Mouse (Mus musculus): ENCODE results near the gene Tex14. TPM values are rescaled to one million over a fixed set of nuclear protein-coding genes. Genes with fewer than 3 reads are reported as not detected.

Tex14 gene
- total RNA-seq, 2 experiments from 2014 or later: 0.36 to 0.47 TPM

DNA sequence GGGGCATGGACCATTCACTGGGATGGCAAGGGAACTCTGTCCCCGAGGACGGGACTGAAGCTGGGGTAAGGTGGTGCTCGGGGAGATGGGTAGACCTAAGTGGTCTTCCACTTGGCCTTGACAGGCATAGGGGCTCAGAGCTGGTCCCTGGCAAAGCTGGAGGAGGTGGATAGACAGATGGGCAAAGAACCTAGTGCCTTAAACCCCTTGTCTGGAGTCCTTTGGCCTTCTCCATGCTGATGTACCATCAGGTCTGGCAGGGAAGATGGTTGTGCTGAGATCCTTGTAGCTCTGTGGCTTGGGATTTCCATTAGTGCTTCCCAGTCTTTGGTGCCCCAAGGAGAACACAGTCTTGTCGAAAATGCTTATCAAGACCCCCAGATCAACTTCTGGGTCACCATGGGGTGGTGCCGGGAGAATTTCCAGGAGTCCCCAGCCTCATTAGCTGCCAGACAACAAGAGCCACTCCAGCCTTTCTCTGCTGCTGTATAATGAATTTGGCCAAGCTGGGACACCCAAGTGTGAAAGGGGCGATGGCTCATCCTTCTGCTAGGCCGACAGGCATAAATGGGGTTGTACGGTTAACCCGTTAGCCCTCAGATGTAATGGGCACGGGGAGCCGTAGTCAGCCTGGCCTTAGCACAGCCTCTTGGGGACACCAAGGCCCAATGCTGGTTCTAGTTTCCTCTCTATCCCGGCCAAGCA lies 176.4 kb downstream of the Tex14 start:
- intact Hi-C loops (cut with DNase I): no loop called here
- DNase-seq (ENCODE audit: low spot score): no peak

DNA sequence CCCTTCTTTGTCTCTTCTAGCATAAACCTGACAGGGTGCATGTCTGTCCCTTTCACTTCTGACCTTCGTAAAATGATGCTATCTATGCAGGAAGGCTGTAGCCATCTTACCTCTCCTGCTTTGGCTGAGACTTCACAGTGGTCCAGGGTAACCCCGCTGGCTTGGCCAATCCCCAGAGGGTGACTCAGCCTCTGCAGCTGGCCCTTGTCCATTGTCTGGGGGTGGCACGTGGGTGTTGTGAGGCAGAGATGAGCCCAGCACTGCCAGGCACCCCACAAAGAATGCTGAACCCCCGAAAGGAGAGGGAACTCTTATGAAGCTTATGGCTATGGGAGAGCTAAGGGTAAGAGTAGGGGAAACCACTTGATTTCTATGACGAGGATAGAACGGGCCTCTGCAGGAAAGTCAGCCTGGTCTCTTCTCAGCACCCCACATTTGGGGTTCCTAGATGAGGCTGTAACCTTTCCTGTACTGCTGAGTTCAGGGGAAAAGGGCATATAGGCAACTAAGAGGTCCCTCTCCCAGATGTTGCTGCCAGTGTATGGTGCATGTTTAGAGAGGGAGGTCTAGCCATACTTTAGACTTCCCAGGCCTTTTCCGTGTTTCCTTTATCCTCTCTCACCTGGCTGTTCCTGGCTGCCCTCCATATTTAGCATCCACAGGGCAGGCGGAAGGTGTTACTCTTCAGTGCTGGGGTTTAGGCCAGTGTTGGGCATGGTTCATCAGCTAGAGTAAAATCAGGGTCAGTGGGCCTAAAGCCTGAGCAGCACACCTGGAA lies 177.3 kb downstream of the Tex14 start:
- DNase-seq (ENCODE audit: low spot score): no peak
- intact Hi-C loops (cut with DNase I): no loop called here

- intact Hi-C loops (cut with DNase I): no loop called here
These were observed 178.6 kb downstream of the Tex14 start for GRCm38 (mm10) chr11:87583291-87584034.

GRCm38 (mm10) chr11:87584711-87585505 lies 180.0 kb downstream of the Tex14 start:
- intact Hi-C loops (cut with DNase I): no loop called here
- peak; percentile 55 for DNase-seq (ENCODE audit: low spot score)

More at GRCm38 (mm10) chr11:87583291-87584034, 178.6 kb downstream of the Tex14 start:
- no peak for DNase-seq (ENCODE audit: low spot score)

GRCm38 (mm10) chr11:87587211-87587874 lies 182.5 kb downstream of the Tex14 start:
- intact Hi-C loops (cut with DNase I): no loop called here

DNA sequence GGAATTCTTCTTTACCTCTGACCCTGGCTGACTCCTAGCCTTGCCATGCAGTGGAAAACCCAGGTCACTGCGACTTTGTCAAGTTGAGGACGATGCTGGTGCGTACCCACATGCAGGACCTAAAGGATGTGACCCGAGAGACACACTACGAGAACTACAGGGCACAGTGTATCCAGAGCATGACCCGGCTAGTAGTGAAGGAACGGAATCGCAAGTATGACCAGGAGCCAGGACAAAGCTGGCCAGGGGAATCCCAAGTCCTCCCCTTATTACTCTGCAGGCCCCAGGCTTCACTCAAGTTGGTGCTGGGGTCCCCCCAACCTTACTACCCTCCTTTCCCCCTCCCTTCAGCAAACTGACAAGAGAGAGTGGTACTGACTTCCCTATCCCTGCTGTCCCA lies 184.7 kb downstream of the Tex14 start:
- no peak for DNase-seq (ENCODE audit: low spot score)
- intact Hi-C loops (cut with DNase I): loop anchor here (10.0 kb wide), 1 partner anchor 165 kb away; no protein-coding TSS in a partner anchor

More at GRCm38 (mm10) chr11:87587211-87587874, 182.5 kb downstream of the Tex14 start:
- DNase-seq (ENCODE audit: low spot score): no peak

- no peak for DNase-seq (ENCODE audit: low spot score)
- intact Hi-C loops (cut with DNase I): loop anchor here (10.0 kb wide), 1 partner anchor 166 kb away; no protein-coding TSS in a partner anchor
These were observed 186.1 kb downstream of the Tex14 start for GRCm38 (mm10) chr11:87590841-87591525.

DNA sequence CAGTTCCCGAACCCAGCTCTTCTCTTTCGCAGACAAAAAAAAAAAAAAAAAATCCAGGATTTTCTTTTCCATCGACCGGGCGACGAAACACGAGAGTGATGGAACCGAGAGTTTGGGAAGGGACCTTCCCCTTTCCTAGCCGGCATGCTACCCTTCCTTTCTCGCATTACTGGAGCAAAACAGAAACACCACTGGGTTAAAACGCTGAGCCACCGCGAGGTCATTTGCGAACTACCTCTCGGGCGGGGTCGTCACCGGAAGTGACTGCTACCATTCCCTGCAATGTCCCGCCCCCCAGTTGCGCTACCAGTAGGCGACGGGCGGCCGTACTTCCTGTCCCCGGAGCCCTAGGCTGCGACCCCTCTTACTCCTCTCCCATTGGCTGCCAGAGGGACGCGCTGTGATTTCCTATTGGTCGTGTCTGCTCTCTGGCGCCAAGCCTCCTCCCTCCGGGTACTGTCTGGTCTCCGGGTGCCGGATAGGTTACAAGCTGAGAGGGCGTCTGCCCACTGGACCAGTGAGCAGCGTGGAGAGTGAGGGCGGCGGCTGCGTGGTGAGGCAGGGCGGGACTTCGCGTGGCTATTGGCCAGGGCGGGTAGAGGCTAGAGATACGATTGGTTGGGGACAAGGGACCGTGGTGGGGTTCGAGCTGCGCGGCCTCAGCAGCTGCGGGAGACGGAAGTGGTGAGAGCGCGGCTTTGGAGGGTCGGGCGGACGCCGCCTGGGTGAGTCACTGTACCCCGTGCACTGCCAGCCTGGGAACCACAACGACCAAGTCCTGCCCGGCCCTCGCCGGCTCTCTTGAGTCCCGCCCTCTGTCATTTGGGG lies 186.9 kb downstream of the Tex14 start, which contains the start of gene Mtmr4:
Gene Mtmr4 (plus strand): TSS at position 637 of the 828 bp plus-strand sequence.
- peak; percentile 100 for DNase-seq (ENCODE audit: low spot score)
- intact Hi-C loops (cut with DNase I): loop anchor here (10.0 kb wide), 1 partner anchor 167 kb away; no protein-coding TSS in a partner anchor

DNA sequence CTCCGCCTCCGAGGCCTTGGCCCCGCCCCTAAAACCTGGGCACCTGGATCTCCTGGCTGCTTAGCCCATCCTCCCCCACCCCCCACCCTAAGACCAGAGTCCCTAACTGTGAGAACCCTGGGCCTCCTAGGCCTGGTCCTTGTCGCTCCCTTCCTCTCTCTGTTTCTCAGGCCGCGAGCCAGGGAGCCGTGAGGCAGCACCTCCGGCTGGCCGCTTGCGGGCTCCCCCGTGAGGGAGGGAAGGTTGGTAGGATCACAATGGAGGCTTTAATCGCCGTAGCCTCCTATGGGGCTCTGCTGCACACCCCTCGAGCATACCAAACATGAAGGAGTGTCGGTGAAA lies 187.5 kb downstream of the Tex14 start:
- no peak for DNase-seq (ENCODE audit: low spot score)

GRCm38 (mm10) chr11:87592713-87593598 lies 188.1 kb downstream of the Tex14 start:
- intact Hi-C loops (cut with DNase I): loop anchor here (10.0 kb wide), 1 partner anchor 168 kb away; no protein-coding TSS in a partner anchor
- DNase-seq (ENCODE audit: low spot score): no peak

More for the DNA sequence above, 187.5 kb downstream of the Tex14 start:
- intact Hi-C loops (cut with DNase I): loop anchor here (10.0 kb wide), 1 partner anchor 168 kb away; no protein-coding TSS in a partner anchor

DNA sequence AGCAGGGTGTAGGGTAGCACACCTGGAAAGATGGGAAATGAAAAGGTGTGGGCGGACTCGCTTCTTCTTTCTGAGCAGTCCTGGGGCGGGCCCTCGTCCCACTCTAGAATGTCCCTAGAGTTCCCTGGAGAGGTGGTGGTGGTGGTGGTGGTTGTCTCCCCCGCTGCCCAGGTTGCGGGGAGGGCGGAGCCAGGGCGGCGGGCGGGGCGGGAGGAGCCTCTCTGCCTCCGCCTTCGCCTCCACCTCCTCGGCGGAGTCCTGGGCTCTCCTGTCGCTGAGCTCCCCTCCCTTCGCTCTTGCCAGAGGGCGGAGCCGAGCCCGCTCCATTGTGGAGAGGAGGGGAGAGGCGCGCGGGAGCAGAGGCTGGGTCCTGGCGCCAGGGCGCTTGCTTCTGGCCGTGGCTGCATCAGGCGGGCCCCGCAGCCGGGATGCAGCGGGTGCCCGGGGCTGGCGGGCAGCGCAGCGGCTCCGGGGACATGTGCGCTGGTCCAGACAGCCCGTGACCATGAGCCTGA lies 190.5 kb downstream of the Tex14 start:
- intact Hi-C loops (cut with DNase I): loop anchor here (10.0 kb wide), 1 partner anchor 171 kb away; no protein-coding TSS in a partner anchor

GRCm38 (mm10) chr11:87595976-87596375 lies 191.1 kb downstream of the Tex14 start:
- intact Hi-C loops (cut with DNase I): loop anchor here (10.0 kb wide), 1 partner anchor 171 kb away; no protein-coding TSS in a partner anchor
- DNase-seq (ENCODE audit: low spot score): no peak

More for the DNA sequence above, 190.5 kb downstream of the Tex14 start:
- peak; percentile 81 for DNase-seq (ENCODE audit: low spot score)

DNA sequence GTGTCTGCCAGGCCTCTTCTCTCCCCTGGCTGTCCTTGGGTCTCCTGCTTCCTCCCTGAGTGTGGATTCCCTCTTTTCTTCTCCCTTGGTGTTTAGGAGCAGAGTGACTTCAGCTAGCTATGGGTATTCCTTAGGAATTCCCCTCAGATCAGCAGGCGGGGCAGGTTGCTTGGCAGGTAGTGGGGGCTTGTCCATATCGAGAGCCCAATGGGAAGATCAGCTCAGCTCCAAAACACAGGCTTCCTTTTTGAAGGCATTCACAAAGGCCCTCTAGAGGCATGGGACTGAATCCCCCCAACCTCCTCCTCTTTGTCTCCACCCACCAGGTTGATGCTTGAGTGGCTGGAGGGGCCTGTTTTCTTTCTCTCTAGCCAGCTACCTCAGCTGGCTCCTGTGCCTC lies 191.6 kb downstream of the Tex14 start:
- intact Hi-C loops (cut with DNase I): loop anchor here (10.0 kb wide), 1 partner anchor 172 kb away; no protein-coding TSS in a partner anchor
- DNase-seq (ENCODE audit: low spot score): no peak

GRCm38 (mm10) chr11:87597061-87597460 lies 192.2 kb downstream of the Tex14 start:
- intact Hi-C loops (cut with DNase I): loop anchor here (10.0 kb wide), 1 partner anchor 172 kb away; no protein-coding TSS in a partner anchor
- no peak for DNase-seq (ENCODE audit: low spot score)

DNA sequence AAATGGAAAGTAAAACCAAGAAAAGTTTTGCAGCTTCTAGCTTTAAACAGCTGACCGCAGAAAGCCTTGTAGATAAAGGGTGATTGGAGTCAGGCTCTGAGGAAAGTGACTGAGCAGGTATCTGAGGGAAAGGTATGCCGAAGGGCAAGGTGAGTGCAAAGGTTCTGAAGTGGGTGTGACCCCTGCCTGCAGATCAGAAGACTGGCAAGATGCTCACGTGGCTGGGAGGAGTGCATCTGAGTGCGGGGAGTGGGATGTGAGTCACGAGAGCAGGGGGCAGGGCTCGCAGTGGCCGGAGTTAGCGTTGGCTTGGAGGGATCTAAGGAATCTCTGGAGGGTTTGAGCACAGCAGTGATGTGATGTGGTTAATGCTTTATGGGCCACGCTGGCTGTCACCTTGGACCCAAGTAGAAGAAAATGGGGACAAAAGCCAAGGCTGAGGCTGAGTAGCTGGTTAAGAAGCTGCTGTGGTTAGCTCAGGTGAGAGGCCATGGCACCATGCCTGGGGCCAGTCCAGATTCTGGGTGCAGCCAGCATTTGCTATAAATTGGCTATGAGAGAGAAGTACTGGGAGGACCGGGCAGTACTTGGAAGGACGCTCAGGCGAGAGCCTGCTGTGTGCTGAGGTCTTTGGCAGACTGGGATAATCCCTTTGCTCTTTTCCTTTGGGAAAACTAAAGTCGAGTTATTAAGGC lies 194.7 kb downstream of the Tex14 start:
- DNase-seq (ENCODE audit: low spot score): no peak
- intact Hi-C loops (cut with DNase I): loop anchor here (10.0 kb wide), 1 partner anchor 175 kb away; no protein-coding TSS in a partner anchor
